Mouse (Mus musculus) MEL (cell line): Measurements from ENCODE around the gene RPS10-NUDT3.

Experiments used
- CTCF ChIP-seq, 3 experiments: IDR thresholded peaks in 2 of 3; conservative IDR thresholded peaks in 1 of 3; 2 replicates each; pipeline ENCODE4 v1.5.1; 2011 to 2012; ENCODE audit warnings: low read length in 3 of 3, low read depth in 2 of 3, mild to moderate bottlenecking in 2 of 3, improper control_type of control experiment in 1 of 3, inconsistent platforms in 1 of 3, mixed read lengths in 1 of 3, moderate library complexity in 1 of 3; ENCODE audit not compliant: control insufficient read depth in 1 of 3, insufficient read depth in 1 of 3, poor library complexity in 1 of 3, severe bottlenecking in 1 of 3
- E2F4 ChIP-seq: IDR thresholded peaks from 2 replicates; pipeline ENCODE4 v1.6.1; 2011; ENCODE audit warnings: low read depth, low read length, improper control_type of control experiment, borderline replicate concordance
- ELF1 ChIP-seq: IDR thresholded peaks from 2 replicates; pipeline ENCODE4 v1.6.1; 2014; ENCODE audit warnings: low read depth, mild to moderate bottlenecking, inconsistent platforms, low read length, improper control_type of control experiment, moderate library complexity
- EP300 ChIP-seq, 2 experiments: IDR thresholded peaks; 2 replicates each; pipeline ENCODE4 v1.6.1; 2011; ENCODE audit warnings: improper control_type of control experiment in 2 of 2, low read length in 2 of 2, low read depth in 1 of 2, mild to moderate bottlenecking in 1 of 2
- ETS1 ChIP-seq: IDR thresholded peaks from 2 replicates; pipeline ENCODE4 v1.6.1; 2012; ENCODE audit warnings: low read depth, mild to moderate bottlenecking, inconsistent platforms, low read length, improper control_type of control experiment, moderate library complexity
- HCFC1 ChIP-seq: IDR thresholded peaks from 2 replicates; pipeline ENCODE4 v1.6.1; 2012; ENCODE audit warnings: low read depth, mild to moderate bottlenecking, inconsistent platforms, low read length, improper control_type of control experiment, moderate library complexity
- JUND ChIP-seq: IDR thresholded peaks from 2 replicates; pipeline ENCODE4 v1.6.1; 2011; ENCODE audit warnings: low read depth, mild to moderate bottlenecking, improper control_type of control experiment, low read length
- MYB ChIP-seq: IDR thresholded peaks from 2 replicates; pipeline ENCODE4 v1.6.1; 2011; ENCODE audit warnings: mild to moderate bottlenecking, low read depth, low read length, improper control_type of control experiment
- POLR2A ChIP-seq, 2 experiments: IDR thresholded peaks; 2 replicates each; pipeline ENCODE4 v1.6.1; 2011 to 2012; ENCODE audit warnings: low read length in 2 of 2, mild to moderate bottlenecking in 2 of 2, control low read depth in 1 of 2, improper control_type of control experiment in 1 of 2, low read depth in 1 of 2, moderate library complexity in 1 of 2; ENCODE audit not compliant: control insufficient read depth in 1 of 2, insufficient read depth in 1 of 2, poor library complexity in 1 of 2
- USF2 ChIP-seq, 2 experiments: IDR thresholded peaks; 2 replicates each; pipeline ENCODE4 v1.6.1; 2011 to 2012; ENCODE audit warnings: improper control_type of control experiment in 2 of 2, low read length in 2 of 2, borderline replicate concordance in 1 of 2, inconsistent platforms in 1 of 2, low read depth in 1 of 2, mild to moderate bottlenecking in 1 of 2; ENCODE audit not compliant: insufficient read depth in 1 of 2

GRCm38 (mm10) chr17:27645807-27646206, 10.8 kb upstream of the RPS10-NUDT3 start:
- TF ChIP-seq USF2 (IDR thresholded peaks at IDR 0.05; ENCODE audit: borderline replicate concordance in 1 of 2, insufficient read depth in 1 of 2, low read depth in 1 of 2, low read length in 2 of 2) (no peak), CTCF (IDR thresholded peaks at IDR 0.05 in 2 of 3, conservative IDR thresholded peaks at IDR 0.05 in 1 of 3; ENCODE audit: control insufficient read depth in 1 of 3, insufficient read depth in 1 of 3, low read depth in 2 of 3, low read length in 3 of 3, poor library complexity in 1 of 3, severe bottlenecking in 1 of 3) (no peak), HCFC1 (no peak), JUND (no peak), POLR2A (IDR thresholded peaks at IDR 0.05; ENCODE audit: control insufficient read depth in 1 of 2, insufficient read depth in 1 of 2, low read depth in 1 of 2, low read length in 2 of 2, poor library complexity in 1 of 2) (no peak), EP300 (IDR thresholded peaks at IDR 0.05; ENCODE audit: low read depth in 1 of 2, low read length in 2 of 2) (no peak), ELF1 (no peak), MYB (no peak), E2F4 (no peak), ETS1 (no peak)
